ENCODE assay signal across 8 mouse cellular contexts in genomic region chr7:63753274-63753751, GRCm38 (mm10).
A peak's percentile ranks its signal among the peaks of the same experiment; 100 is the strongest.
DNase-seq lines count a peak whose midpoint lies in the region; ATAC-seq lines count a peak whose summit lies in the region.

No protein-coding gene starts in this region.

- no peak overlapping the region for H3K4me2 ChIP-seq in kidney, embryonic 14.5 days (replicated peaks; ENCODE audit: low read depth, low read length)
- no peak overlapping the region for H3K4me2 ChIP-seq in limb, embryonic 13.5 days (replicated peaks)

- H3K27ac ChIP-seq in kidney, embryonic 14.5 days (ENCODE audit: low read depth, low read length): no peak overlapping the region
- no peak overlapping the region for H3K27ac ChIP-seq in limb, embryonic 13.5 days

- peak; percentile 51 for ATAC-seq in CD4-positive, CD25-positive, alpha-beta regulatory T cell, adult 4 months
- ATAC-seq in kidney, embryonic 14.5 days (ENCODE audit: low FRiP score, low TSS enrichment): peak; percentile 56; the same call in 1 of the 2 replicates
- ATAC-seq in limb, embryonic 13.5 days (ENCODE audit: low FRiP score, low read depth): 0 out of 2 replicates have a peak, but pooled peaks have one; percentile 9

- H3K9ac ChIP-seq in kidney, embryonic 14.5 days (ENCODE audit: low read depth, low read length): no peak overlapping the region
- no peak overlapping the region for H3K9ac ChIP-seq in limb, embryonic 13.5 days

- no peaks in the 10 kb centered on the region for H3K36me3 ChIP-seq in kidney, embryonic 14.5 days (ENCODE audit: control insufficient read depth, insufficient read depth, low read length)
- no peaks in the 10 kb centered on the region for H3K36me3 ChIP-seq in limb, embryonic 13.5 days

- H3K4me1 ChIP-seq in kidney, embryonic 14.5 days (ENCODE audit: control insufficient read depth, insufficient read depth, low read length): peaks cover 4% of the 10 kb centered on the region; the same call in 1 of the 2 replicates
- peaks cover 27% of the 10 kb centered on the region for H3K4me1 ChIP-seq in limb, embryonic 13.5 days

- H3K4me3 ChIP-seq in kidney, embryonic 14.5 days (ENCODE audit: low read length): no peak overlapping the region
- no peak overlapping the region for H3K4me3 ChIP-seq in limb, embryonic 13.5 days

- WGBS in kidney, embryonic 14.5 days: 14% methylated on average over 6 of the region's 6 CpGs
- 13% methylated on average over 6 of the region's 6 CpGs for WGBS in limb, embryonic 13.5 days

- peak; percentile 84 for DNase-seq in 3T3-L1 (ENCODE audit: low read depth, low spot score)
- peak; percentile 70 for DNase-seq in cerebellum, adult 8-10 months
- DNase-seq in gastrocnemius, postnatal 25 days: peak; percentile 34
- DNase-seq in neural tube, embryonic 10.5 days (ENCODE audit: extremely low spot score, low spot score): peak; percentile 46
- DNase-seq in testis, postnatal 10 days (ENCODE audit: low spot score): no peak

- H3K27me3 ChIP-seq in kidney, embryonic 14.5 days (ENCODE audit: control insufficient read depth, insufficient read depth, low read length): peaks cover 45% of the 10 kb centered on the region
- H3K27me3 ChIP-seq in limb, embryonic 13.5 days: peaks cover 56% of the 10 kb centered on the region

- H3K9me3 ChIP-seq in kidney, embryonic 14.5 days (ENCODE audit: control insufficient read depth, low read length): no peaks in the 10 kb centered on the region
- no peaks in the 10 kb centered on the region for H3K9me3 ChIP-seq in limb, embryonic 13.5 days
